9 mouse cellular contexts compared by ENCODE assay signal in the genomic region with DNA sequence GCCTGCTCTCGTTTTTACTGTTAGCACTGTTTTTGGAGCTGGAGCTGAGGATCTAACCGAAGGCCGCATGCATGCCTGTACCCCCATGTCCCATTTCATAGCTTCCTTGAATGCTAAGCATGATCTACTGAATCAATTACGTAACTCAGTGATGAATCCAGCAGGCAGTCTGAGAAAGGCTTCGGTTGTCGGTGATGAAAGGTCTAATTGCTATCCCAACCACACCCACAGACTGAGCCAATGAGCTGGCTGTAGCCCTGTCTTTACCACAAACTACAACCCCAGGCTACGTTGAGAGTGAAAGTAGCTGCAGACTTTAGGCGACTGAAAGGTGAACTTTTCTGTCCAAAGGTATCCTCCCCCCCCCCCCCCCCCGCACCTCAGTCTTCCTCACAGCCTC. TPM values are rescaled to one million over a fixed set of nuclear protein-coding genes. Genes with fewer than 3 reads are reported as not detected.
A peak's percentile ranks its signal among the peaks of the same experiment; 100 is the strongest.
DNase-seq lines count a peak whose midpoint lies in the region; ATAC-seq lines count a peak whose summit lies in the region.
"Had no signal": no experiment of that assay in that cellular context is flagged by ENCODE, and none has a peak within 500 bp of the region (broad histone marks: within the 10 kb centered on the region; RNA-seq: fewer than 3 reads in every experiment).

No protein-coding gene starts in this region.

- peak overlapping the region; percentile 65 for H3K4me3 ChIP-seq in kidney, embryonic 15.5 days (replicated peaks)
- peak overlapping the region; percentile 95 for H3K4me3 ChIP-seq in embryonic facial prominence, embryonic 13.5 days
- H3K4me3 ChIP-seq in limb, embryonic 10.5 days: peak overlapping the region; percentile 75
- peak overlapping the region; percentile 80; the same call in 1 of the 2 replicates for H3K4me3 ChIP-seq in neural tube, embryonic 12.5 days

- peaks cover 23% of the 10 kb centered on the region for H3K4me1 ChIP-seq in kidney, embryonic 15.5 days
- H3K4me1 ChIP-seq in embryonic facial prominence, embryonic 13.5 days: peaks cover 22% of the 10 kb centered on the region
- H3K4me1 ChIP-seq in limb, embryonic 10.5 days: peaks cover 23% of the 10 kb centered on the region
- H3K4me1 ChIP-seq in neural tube, embryonic 12.5 days: peaks cover 19% of the 10 kb centered on the region

- no peaks in the 10 kb centered on the region for H3K27me3 ChIP-seq in kidney, embryonic 15.5 days
- no peaks in the 10 kb centered on the region for H3K27me3 ChIP-seq in embryonic facial prominence, embryonic 13.5 days
- H3K27me3 ChIP-seq in limb, embryonic 10.5 days (ENCODE audit: low read depth, poor library complexity, severe bottlenecking): no peaks in the 10 kb centered on the region
- no peaks in the 10 kb centered on the region for H3K27me3 ChIP-seq in neural tube, embryonic 12.5 days (replicated peaks)

- no peaks in the 10 kb centered on the region for H3K9me3 ChIP-seq in kidney, embryonic 15.5 days (replicated peaks)
- H3K9me3 ChIP-seq in embryonic facial prominence, embryonic 13.5 days: no peaks in the 10 kb centered on the region
- H3K9me3 ChIP-seq in limb, embryonic 10.5 days (replicated peaks): no peaks in the 10 kb centered on the region
- H3K9me3 ChIP-seq in neural tube, embryonic 12.5 days: no peaks in the 10 kb centered on the region

- no peak for ATAC-seq in kidney, embryonic 15.5 days (replicated peaks; ENCODE audit: low FRiP score)
- no peak for ATAC-seq in embryonic facial prominence, embryonic 13.5 days (ENCODE audit: insufficient number of reproducible peaks, insufficient read depth, low FRiP score, low TSS enrichment, low read depth)
- ATAC-seq in neural tube, embryonic 12.5 days (ENCODE audit: low FRiP score, low read depth): no peak
- ATAC-seq in monocyte, adult 5-6 weeks (replicated peaks; ENCODE audit: insufficient number of reproducible peaks, low FRiP score, low TSS enrichment, poor library complexity, severe bottlenecking): no peak
- no peak for ATAC-seq in erythroid progenitor cell, adult 5-6 weeks (replicated peaks; ENCODE audit: low FRiP score, poor library complexity, severe bottlenecking)

- no peak for DNase-seq in kidney, postnatal 36 days
- no peak for DNase-seq in limb, embryonic 10.5 days (ENCODE audit: low spot score)
- DNase-seq in cerebellum, adult 8-10 months: no peak

- WGBS in kidney, embryonic 15.5 days: 55% methylated on average over 9 of the region's 9 CpGs
- WGBS in embryonic facial prominence, embryonic 13.5 days: 56% methylated on average over 9 of the region's 9 CpGs
- WGBS in limb, embryonic 10.5 days: 57% methylated on average over 9 of the region's 9 CpGs
- WGBS in neural tube, embryonic 12.5 days: 53% methylated on average over 9 of the region's 9 CpGs

- H3K36me3 ChIP-seq in kidney, embryonic 15.5 days: peaks cover 47% of the 10 kb centered on the region
- peaks cover 45% of the 10 kb centered on the region for H3K36me3 ChIP-seq in embryonic facial prominence, embryonic 13.5 days
- H3K36me3 ChIP-seq in limb, embryonic 10.5 days: peaks cover 42% of the 10 kb centered on the region
- H3K36me3 ChIP-seq in neural tube, embryonic 12.5 days: peaks cover 36% of the 10 kb centered on the region

- H3K4me2 ChIP-seq in kidney, embryonic 15.5 days: peak overlapping the region; percentile 73
- H3K4me2 ChIP-seq in embryonic facial prominence, embryonic 13.5 days: peak overlapping the region; percentile 79
- peak overlapping the region; percentile 89 for H3K4me2 ChIP-seq in neural tube, embryonic 12.5 days (replicated peaks)

- H3K27ac ChIP-seq in kidney, embryonic 15.5 days: no peak overlapping the region
- H3K27ac ChIP-seq in embryonic facial prominence, embryonic 13.5 days: no peak overlapping the region
- no peak overlapping the region for H3K27ac ChIP-seq in limb, embryonic 10.5 days
- H3K27ac ChIP-seq in neural tube, embryonic 12.5 days: no peak overlapping the region

- H3K9ac ChIP-seq in kidney, embryonic 15.5 days: no peak overlapping the region; the same call in 1 of the 2 replicates
- H3K9ac ChIP-seq in embryonic facial prominence, embryonic 13.5 days: peak overlapping the region; percentile 97
- peak overlapping the region; percentile 90; the same call in 1 of the 2 replicates for H3K9ac ChIP-seq in neural tube, embryonic 12.5 days

RNA-seq across cellular contexts. Expression of a gene that starts 1.5 kb away (rescaled TPM):
- polyA plus RNA-seq in kidney, embryonic 15.5 days (2015; fragmentation: Nextera tagmentation; extraction: Ambion mirVana): 79.7 and 86.7 TPM in 2 replicates
- 91.3 and 99.5 TPM in 2 replicates for polyA plus RNA-seq in embryonic facial prominence, embryonic 13.5 days (2015; fragmentation: Nextera tagmentation; extraction: Ambion mirVana)
- polyA plus RNA-seq in limb, embryonic 10.5 days (2016; fragmentation: Nextera tagmentation; extraction: Ambion mirVana): 82.9 and 83.5 TPM in 2 replicates
- 71.6 and 72.6 TPM in 2 replicates for polyA plus RNA-seq in neural tube, embryonic 12.5 days (2016; fragmentation: Nextera tagmentation; extraction: Ambion mirVana)
- total RNA-seq in monocyte, adult 5-6 weeks (2017): 28.5 to 36.4 TPM (median 35.7 TPM) in 3 replicates
- 18.9 and 21.3 TPM in 2 replicates for total RNA-seq in erythroid progenitor cell, adult 5-6 weeks (2015; ENCODE audit: low replicate concordance)
- total RNA-seq in erythroid progenitor cell, adult 5-6 weeks (2017; ENCODE audit: low replicate concordance): 13.2 and 15.1 TPM in 2 replicates

RNA-seq across cellular contexts. Expression of a gene that starts 11.7 kb away (rescaled TPM):
- not detected in 2 replicates for polyA plus RNA-seq in kidney, embryonic 15.5 days (2015; fragmentation: Nextera tagmentation; extraction: Ambion mirVana)
- polyA plus RNA-seq in embryonic facial prominence, embryonic 13.5 days (2015; fragmentation: Nextera tagmentation; extraction: Ambion mirVana): 0.15 and 0.30 TPM in 2 replicates
- 0.16 and 0.28 TPM in 2 replicates for polyA plus RNA-seq in limb, embryonic 10.5 days (2016; fragmentation: Nextera tagmentation; extraction: Ambion mirVana)
- polyA plus RNA-seq in neural tube, embryonic 12.5 days (2016; fragmentation: Nextera tagmentation; extraction: Ambion mirVana): 0.15 and 0.22 TPM in 2 replicates
- not detected in 3 replicates for total RNA-seq in monocyte, adult 5-6 weeks (2017)
- not detected in 2 replicates for total RNA-seq in erythroid progenitor cell, adult 5-6 weeks (2015; ENCODE audit: low replicate concordance)
- not detected in 2 replicates for total RNA-seq in erythroid progenitor cell, adult 5-6 weeks (2017; ENCODE audit: low replicate concordance)
- total RNA-seq: left cerebral cortex, adult 8-10 months had no signal

RNA-seq across cellular contexts. Expression of a gene that starts 20.7 kb away (rescaled TPM):
- 49.8 and 54.1 TPM in 2 replicates for polyA plus RNA-seq in kidney, embryonic 15.5 days (2015; fragmentation: Nextera tagmentation; extraction: Ambion mirVana)
- 55.4 and 58.0 TPM in 2 replicates for polyA plus RNA-seq in embryonic facial prominence, embryonic 13.5 days (2015; fragmentation: Nextera tagmentation; extraction: Ambion mirVana)
- 16.9 and 23.6 TPM in 2 replicates for polyA plus RNA-seq in limb, embryonic 10.5 days (2016; fragmentation: Nextera tagmentation; extraction: Ambion mirVana)
- polyA plus RNA-seq in neural tube, embryonic 12.5 days (2016; fragmentation: Nextera tagmentation; extraction: Ambion mirVana): 59.1 and 62.6 TPM in 2 replicates
- total RNA-seq in monocyte, adult 5-6 weeks (2017): 24.2 to 28.4 TPM (median 24.6 TPM) in 3 replicates
- total RNA-seq in erythroid progenitor cell, adult 5-6 weeks (2015; ENCODE audit: low replicate concordance): 4.3 and 5.0 TPM in 2 replicates
- 3.6 and 4.1 TPM in 2 replicates for total RNA-seq in erythroid progenitor cell, adult 5-6 weeks (2017; ENCODE audit: low replicate concordance)

RNA-seq across cellular contexts. Expression of a gene that starts 31.3 kb away (rescaled TPM):
- polyA plus RNA-seq in kidney, embryonic 15.5 days (2015; fragmentation: Nextera tagmentation; extraction: Ambion mirVana): 7.0 and 8.1 TPM in 2 replicates
- polyA plus RNA-seq in embryonic facial prominence, embryonic 13.5 days (2015; fragmentation: Nextera tagmentation; extraction: Ambion mirVana): 1.1 and 2.1 TPM in 2 replicates
- polyA plus RNA-seq in limb, embryonic 10.5 days (2016; fragmentation: Nextera tagmentation; extraction: Ambion mirVana): not detected in 2 replicates
- polyA plus RNA-seq in neural tube, embryonic 12.5 days (2016; fragmentation: Nextera tagmentation; extraction: Ambion mirVana): not detected in 2 replicates
- total RNA-seq in monocyte, adult 5-6 weeks (2017): not detected in 3 replicates
- total RNA-seq in erythroid progenitor cell, adult 5-6 weeks (2015; ENCODE audit: low replicate concordance): not detected in 2 replicates
- not detected in 2 replicates for total RNA-seq in erythroid progenitor cell, adult 5-6 weeks (2017; ENCODE audit: low replicate concordance)
- total RNA-seq: left cerebral cortex, adult 8-10 months had no signal

RNA-seq across cellular contexts. Expression of a gene that starts 57.4 kb away (rescaled TPM):
- 16.8 and 25.7 TPM in 2 replicates for polyA plus RNA-seq in kidney, embryonic 15.5 days (2015; fragmentation: Nextera tagmentation; extraction: Ambion mirVana)
- polyA plus RNA-seq in embryonic facial prominence, embryonic 13.5 days (2015; fragmentation: Nextera tagmentation; extraction: Ambion mirVana): 20.8 and 24.0 TPM in 2 replicates
- 17.6 and 20.8 TPM in 2 replicates for polyA plus RNA-seq in limb, embryonic 10.5 days (2016; fragmentation: Nextera tagmentation; extraction: Ambion mirVana)
- polyA plus RNA-seq in neural tube, embryonic 12.5 days (2016; fragmentation: Nextera tagmentation; extraction: Ambion mirVana): 19.1 and 22.4 TPM in 2 replicates
- total RNA-seq in monocyte, adult 5-6 weeks (2017): 16.8 to 28.8 TPM (median 20.6 TPM) in 3 replicates
- total RNA-seq in erythroid progenitor cell, adult 5-6 weeks (2015; ENCODE audit: low replicate concordance): 4.7 and 8.8 TPM in 2 replicates
- 5.7 and 7.2 TPM in 2 replicates for total RNA-seq in erythroid progenitor cell, adult 5-6 weeks (2017; ENCODE audit: low replicate concordance)
